Mouse (Mus musculus) liver, postnatal 0 days (tissue): ENCODE results near the gene Wfikkn2. TPM values are rescaled to one million over a fixed set of nuclear protein-coding genes. Genes with fewer than 3 reads are reported as not detected.

Experiments
- ATAC-seq: fragments of 200-750 bp; cut with Nextera tagmentation; 2 replicates; pipeline ENCODE4 v1.8.0; 2017; ENCODE audit warnings: mild to moderate bottlenecking, moderate library complexity
- DNase-seq: peaks from one replicate; pipeline ENCODE4 v3.0.0-alpha.2; 2016
- H3K27ac ChIP-seq: fragments of 300-500 bp; sonication (generic); 2 replicates; pipeline ENCODE4 v1.5.1; 2014; ENCODE audit warnings: antibody characterized with exemption, moderate library complexity, mild to moderate bottlenecking, low read depth
- H3K27me3 ChIP-seq: fragments of 300-500 bp; sonication (generic); 2 replicates; pipeline ENCODE4 v1.6.1; 2014; ENCODE audit warnings: low read length, control low read depth, mixed read lengths; ENCODE audit not compliant: insufficient read depth
- H3K36me3 ChIP-seq: fragments of 300-500 bp; sonication (generic); replicated peaks from 2 replicates; pipeline ENCODE4 v1.6.1; 2014; ENCODE audit warnings: mild to moderate bottlenecking, control low read depth, low read length, moderate library complexity, mixed read lengths; ENCODE audit not compliant: insufficient read depth
- H3K4me1 ChIP-seq: fragments of 300-500 bp; sonication (generic); 2 replicates; pipeline ENCODE4 v1.6.1; 2014; ENCODE audit warnings: antibody characterized with exemption, mild to moderate bottlenecking, control low read depth; ENCODE audit not compliant: insufficient read depth
- H3K4me2 ChIP-seq: fragments of 300-500 bp; sonication (generic); 2 replicates; pipeline ENCODE4 v1.6.1; 2014; ENCODE audit warnings: low read depth, mild to moderate bottlenecking, low read length, moderate library complexity, mixed read lengths
- H3K4me3 ChIP-seq: fragments of 300-500 bp; sonication (generic); 2 replicates; pipeline ENCODE4 v1.5.1; 2014; ENCODE audit warnings: low read depth, low read length
- H3K9ac ChIP-seq: fragments of 300-500 bp; sonication (generic); replicated peaks from 2 replicates; pipeline ENCODE4 v1.6.1; 2014; ENCODE audit warnings: mild to moderate bottlenecking, moderate library complexity
- H3K9me3 ChIP-seq: fragments of 300-500 bp; sonication (generic); 2 replicates; pipeline ENCODE4 v1.6.1; 2016; ENCODE audit warnings: mild to moderate bottlenecking, control low read depth, low read length, mixed read lengths
- CTCF ChIP-seq: sonication (generic); IDR thresholded peaks from 2 replicates; pipeline ENCODE4 v1.5.1; 2016; ENCODE audit warnings: antibody characterized with exemption, low read depth
- EP300 ChIP-seq: IDR thresholded peaks from 2 replicates; pipeline ENCODE4 v1.6.1; 2016; ENCODE audit warnings: antibody characterized with exemption, low read depth, mild to moderate bottlenecking
- WGBS: fragments of 180-500 bp; shearing (Covaris S2); extraction: QIAGEN DNeasy Blood & Tissue Kit; methylation state at CpG from one replicate; pipeline ENCODE4 v1.1.7; 2014; ENCODE audit not compliant: insufficient replicate concordance; 5-methylcytosine and 5-hydroxymethylcytosine counted together
- polyA plus RNA-seq: library from polyadenylated mRNA; unstranded; fragments of >200 nt; fragmentation: Nextera tagmentation; extraction: Ambion mirVana; gene quantifications from 2 replicates; pipeline ENCODE4 v1.2.1, GENCODE M21; 2015

Gene Wfikkn2
- polyA plus RNA-seq, 1 experiment from 2014 or later = 0.54 TPM

GRCm38 (mm10) chr11:94265134-94265785, 19.5 kb upstream of the Wfikkn2 start:
- peak overlapping the region; percentile 76 for H3K4me2 ChIP-seq
- peak overlapping the region; percentile 41 for H3K9ac ChIP-seq
- peak overlapping the region; percentile 38 for H3K4me3 ChIP-seq
- H3K36me3 ChIP-seq = no peaks in the 10 kb centered on the region
- ATAC-seq (peak; percentile 78), DNase-seq (peak; percentile 81)
- H3K9me3 ChIP-seq = no peaks in the 10 kb centered on the region
- H3K27me3 ChIP-seq = no peaks in the 10 kb centered on the region
- TF ChIP-seq CTCF (peak; percentile 66), EP300 (no peak; the same call in 1 of the 2 replicates)
- H3K4me1 ChIP-seq = peaks cover 45% of the 10 kb centered on the region
- WGBS = 2% methylated on average over 18 of the region's 18 CpGs
- peak overlapping the region; percentile 87 for H3K27ac ChIP-seq

- Histone ChIP-seq H3K36me3 (no peaks in the 10 kb centered on the region), H3K4me1 (peaks cover 45% of the 10 kb centered on the region), H3K27me3 (no peaks in the 10 kb centered on the region), H3K9ac (0 out of 2 replicates have a peak overlapping the region, but pooled peaks have one; percentile 21), H3K4me2 (peak overlapping the region; percentile 2; the same call in 1 of the 2 replicates), H3K4me3 (no peak overlapping the region), H3K27ac (peak overlapping the region; percentile 73), H3K9me3 (no peaks in the 10 kb centered on the region)
- TF ChIP-seq CTCF (no peak), EP300 (peak; percentile 27; the same call in 1 of the 2 replicates)
- DNase-seq (peak; percentile 44), ATAC-seq (peak; percentile 73)
- WGBS = 50% methylated on average over 6 of the region's 6 CpGs
Observed at GRCm38 (mm10) chr11:94261585-94262370, 16.0 kb upstream of the Wfikkn2 start.

GRCm38 (mm10) chr11:94259814-94260213, 14.0 kb upstream of the Wfikkn2 start:
- WGBS = 47% methylated on average over 4 of the region's 4 CpGs
- TF ChIP-seq EP300 (no peak), CTCF (no peak)
- H3K27ac ChIP-seq = no peak overlapping the region

GRCm38 (mm10) chr11:94257987-94258386, 12.2 kb upstream of the Wfikkn2 start:
- Histone ChIP-seq H3K27ac (no peak overlapping the region), H3K4me1 (peaks cover 26% of the 10 kb centered on the region), H3K27me3 (no peaks in the 10 kb centered on the region), H3K9me3 (no peaks in the 10 kb centered on the region), H3K4me2 (no peak overlapping the region), H3K36me3 (no peaks in the 10 kb centered on the region), H3K9ac (no peak overlapping the region), H3K4me3 (no peak overlapping the region)
- no peak for TF ChIP-seq CTCF
- TF ChIP-seq EP300 = no peak
- ATAC-seq (no peak), DNase-seq (no peak)
- 79% methylated on average over 14 of the region's 14 CpGs for WGBS

More at GRCm38 (mm10) chr11:94259814-94260213, 14.0 kb upstream of the Wfikkn2 start:
- Histone ChIP-seq H3K4me1 (peaks cover 30% of the 10 kb centered on the region), H3K36me3 (no peaks in the 10 kb centered on the region), H3K4me2 (no peak overlapping the region), H3K4me3 (no peak overlapping the region), H3K9me3 (no peaks in the 10 kb centered on the region), H3K27me3 (no peaks in the 10 kb centered on the region), H3K9ac (no peak overlapping the region)
- ATAC-seq = no peak
- DNase-seq = no peak

DNA sequence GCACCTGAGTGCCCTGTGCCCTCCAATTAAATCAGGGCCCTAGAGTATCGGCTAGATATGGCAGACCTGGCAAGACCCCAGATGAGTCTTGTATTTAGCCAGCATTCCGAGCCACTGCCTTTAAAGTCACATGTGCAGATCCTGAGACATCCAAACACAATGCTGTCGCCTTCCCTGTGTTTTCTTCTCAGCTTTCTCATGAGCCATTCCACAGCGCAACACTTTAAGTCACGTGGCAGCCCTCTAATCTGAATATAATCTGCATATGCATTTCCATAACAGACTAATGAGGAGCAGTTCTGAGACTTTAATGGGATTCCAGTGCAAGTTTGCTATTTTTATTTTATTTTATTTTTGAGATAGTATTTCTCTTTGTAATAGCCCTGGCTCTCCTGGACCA, 9.9 kb upstream of the Wfikkn2 start:
- TF ChIP-seq CTCF = no peak
- DNase-seq (no peak), ATAC-seq (no peak)
- H3K27ac ChIP-seq = no peak overlapping the region
- H3K9me3 ChIP-seq = no peaks in the 10 kb centered on the region
- H3K9ac ChIP-seq = no peak overlapping the region
- no peaks in the 10 kb centered on the region for H3K36me3 ChIP-seq
- H3K4me3 ChIP-seq = no peak overlapping the region
- no peaks in the 10 kb centered on the region for H3K27me3 ChIP-seq
- H3K4me2 ChIP-seq = no peak overlapping the region
- H3K4me1 ChIP-seq = peaks cover 8% of the 10 kb centered on the region
- 74% methylated on average over 5 of the region's 5 CpGs for WGBS

- Histone ChIP-seq H3K4me2 (no peak overlapping the region), H3K4me1 (no peaks in the 10 kb centered on the region), H3K36me3 (no peaks in the 10 kb centered on the region), H3K9ac (no peak overlapping the region), H3K9me3 (no peaks in the 10 kb centered on the region), H3K27me3 (no peaks in the 10 kb centered on the region), H3K4me3 (no peak overlapping the region), H3K27ac (no peak overlapping the region)
- TF ChIP-seq CTCF (no peak), EP300 (no peak)
- ATAC-seq (no peak), DNase-seq (no peak)
- WGBS = 67% methylated on average over 10 of the region's 10 CpGs
Observed at GRCm38 (mm10) chr11:94253691-94254090, 7.9 kb upstream of the Wfikkn2 start.
